Mouse (Mus musculus) liver, embryonic 14.5 days (tissue): ENCODE data around the gene Insc.

Experiments
- CTCF ChIP-seq: IDR thresholded peaks from 2 replicates; pipeline ENCODE4 v1.5.1; 2016; ENCODE audit warnings: antibody characterized with exemption, low read depth, control low read depth
- EP300 ChIP-seq: IDR thresholded peaks from 2 replicates; pipeline ENCODE4 v1.6.1; 2016; ENCODE audit warnings: antibody characterized with exemption, low read depth

- no peak for TF ChIP-seq EP300
- no peak for TF ChIP-seq CTCF
Measured at GRCm38 (mm10) chr7:114805311-114805710, 61.8 kb downstream of the Insc start.
